Mouse (Mus musculus) urinary bladder, adult 2 months (tissue): Measurements from ENCODE around the gene Ugt1a6a. TPM values are rescaled to one million over a fixed set of nuclear protein-coding genes. Genes with fewer than 3 reads are reported as not detected.
A peak's percentile ranks its signal among the peaks of the same experiment; 100 is the strongest.
"Not testable (repeated sequence)": the region's sequence is repeated elsewhere in the genome, so short reads cannot be mapped to it uniquely, and the experiment has no call there.

Experiments used
- DNase-seq: peaks from one replicate; pipeline ENCODE4 v3.0.0; 2022; ENCODE audit warnings: low spot score
- polyA plus RNA-seq: library from polyadenylated mRNA; depleted of rRNA; stranded (reverse); fragments of >200 nt; gene quantifications from 2 replicates; pipeline ENCODE4 v1.2.3, GENCODE M21; 2012

The Ugt1a6a gene
- polyA plus RNA-seq, 1 experiment = 412 TPM

DNA sequence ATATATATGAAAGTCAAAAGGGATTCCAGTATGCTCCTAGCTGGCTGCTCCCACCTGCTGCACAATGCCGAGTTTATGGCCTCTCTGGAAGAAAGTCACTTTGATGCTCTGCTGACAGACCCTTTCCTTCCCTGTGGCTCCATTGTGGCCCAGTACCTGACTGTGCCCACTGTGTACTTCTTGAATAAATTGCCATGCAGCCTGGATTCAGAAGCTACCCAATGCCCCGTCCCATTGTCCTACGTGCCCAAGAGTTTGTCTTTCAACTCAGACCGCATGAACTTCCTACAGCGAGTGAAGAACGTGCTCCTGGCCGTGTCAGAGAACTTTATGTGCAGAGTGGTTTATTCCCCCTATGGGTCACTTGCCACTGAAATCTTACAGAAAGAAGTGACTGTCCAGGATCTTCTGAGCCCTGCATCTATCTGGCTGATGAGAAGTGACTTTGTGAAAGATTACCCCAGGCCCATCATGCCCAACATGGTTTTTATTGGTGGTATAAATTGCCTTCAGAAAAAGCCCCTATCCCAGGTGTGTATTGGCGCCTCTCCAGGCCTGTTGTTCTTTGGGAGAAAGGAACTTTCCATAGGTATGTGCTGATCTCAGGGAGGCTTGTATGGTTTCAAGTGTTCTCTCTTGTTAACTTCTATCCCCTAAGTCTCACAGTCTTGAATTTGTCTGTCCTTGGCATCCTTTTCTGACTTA, 77.9 kb downstream of the Ugt1a6a start:
- DNase-seq = no peak

DNA sequence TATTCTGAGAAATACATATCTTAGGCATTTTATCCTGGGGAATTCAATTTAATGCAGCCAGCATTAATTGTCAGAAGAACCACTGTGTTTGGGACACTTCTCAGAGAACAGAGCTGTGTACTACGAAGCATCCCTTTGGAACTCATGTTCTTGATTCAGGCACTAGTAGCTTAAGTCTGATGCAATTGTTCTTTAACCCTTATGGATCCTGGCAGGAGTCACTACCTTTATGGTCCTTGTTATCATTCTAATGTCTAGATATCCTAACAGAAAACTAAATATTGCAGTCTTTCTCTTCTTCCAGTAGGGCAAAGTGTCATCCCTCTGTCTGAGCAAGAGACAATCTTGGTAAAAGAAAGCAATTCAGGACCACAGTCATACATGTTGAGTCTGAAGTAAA, 78.5 kb downstream of the Ugt1a6a start:
- no peak for DNase-seq

DNA sequence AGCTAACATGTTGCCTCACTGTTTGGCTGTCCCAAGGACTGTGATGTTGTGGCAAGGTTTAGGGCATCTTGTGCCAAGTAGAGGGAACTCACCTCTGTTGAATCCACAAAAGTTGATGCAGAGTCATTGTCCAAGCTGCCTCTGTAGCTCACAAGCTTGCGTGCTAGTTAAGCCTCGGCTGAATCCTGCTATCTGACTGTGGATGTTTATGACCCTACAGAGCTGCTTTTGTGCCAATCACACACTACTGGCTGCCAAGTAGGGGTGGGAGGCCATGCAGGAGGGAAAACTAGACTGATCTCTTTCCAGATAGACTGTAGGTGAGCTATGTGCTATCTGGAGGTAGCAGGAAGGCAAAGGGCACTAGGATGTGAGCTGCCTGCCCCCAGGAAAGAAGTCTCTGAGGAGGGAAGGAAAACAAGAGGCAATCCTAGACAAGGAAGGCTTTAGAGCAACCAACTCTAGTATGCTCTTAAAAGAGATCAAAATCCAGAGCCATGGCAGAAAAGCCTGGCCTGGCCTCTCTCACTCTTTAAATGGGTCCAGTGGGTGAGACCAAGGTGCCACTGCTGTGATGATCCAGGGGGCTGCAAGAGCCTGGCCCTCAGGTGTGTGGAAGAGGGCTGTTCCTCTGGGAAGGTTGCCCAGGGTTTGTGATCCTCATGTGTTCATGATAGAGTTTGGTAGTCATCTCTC, 79.3 kb downstream of the Ugt1a6a start:
- DNase-seq = no peak

DNA sequence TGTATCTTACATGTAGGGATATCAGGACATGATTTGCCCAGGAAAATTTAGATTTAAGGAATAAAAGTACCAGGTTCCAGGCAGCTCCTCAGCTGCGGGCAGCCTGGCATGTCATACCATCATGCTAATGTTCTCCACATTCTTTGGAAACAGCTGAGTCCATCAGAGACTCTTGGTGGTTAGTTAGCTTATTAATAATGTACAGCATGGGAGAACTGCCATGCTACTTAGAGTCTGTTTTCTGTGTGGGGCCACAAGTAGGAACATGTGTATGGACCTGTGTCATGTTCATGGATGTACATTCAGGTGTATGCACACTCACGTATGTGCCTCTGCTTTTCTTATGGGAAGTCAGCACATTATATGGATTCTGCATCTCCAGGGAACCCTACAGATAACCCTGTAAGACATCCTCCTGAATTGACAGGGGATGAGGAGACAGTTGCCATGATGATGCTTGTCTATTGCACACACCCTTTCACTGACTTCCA, 79.9 kb downstream of the Ugt1a6a start:
- no peak for DNase-seq

DNA sequence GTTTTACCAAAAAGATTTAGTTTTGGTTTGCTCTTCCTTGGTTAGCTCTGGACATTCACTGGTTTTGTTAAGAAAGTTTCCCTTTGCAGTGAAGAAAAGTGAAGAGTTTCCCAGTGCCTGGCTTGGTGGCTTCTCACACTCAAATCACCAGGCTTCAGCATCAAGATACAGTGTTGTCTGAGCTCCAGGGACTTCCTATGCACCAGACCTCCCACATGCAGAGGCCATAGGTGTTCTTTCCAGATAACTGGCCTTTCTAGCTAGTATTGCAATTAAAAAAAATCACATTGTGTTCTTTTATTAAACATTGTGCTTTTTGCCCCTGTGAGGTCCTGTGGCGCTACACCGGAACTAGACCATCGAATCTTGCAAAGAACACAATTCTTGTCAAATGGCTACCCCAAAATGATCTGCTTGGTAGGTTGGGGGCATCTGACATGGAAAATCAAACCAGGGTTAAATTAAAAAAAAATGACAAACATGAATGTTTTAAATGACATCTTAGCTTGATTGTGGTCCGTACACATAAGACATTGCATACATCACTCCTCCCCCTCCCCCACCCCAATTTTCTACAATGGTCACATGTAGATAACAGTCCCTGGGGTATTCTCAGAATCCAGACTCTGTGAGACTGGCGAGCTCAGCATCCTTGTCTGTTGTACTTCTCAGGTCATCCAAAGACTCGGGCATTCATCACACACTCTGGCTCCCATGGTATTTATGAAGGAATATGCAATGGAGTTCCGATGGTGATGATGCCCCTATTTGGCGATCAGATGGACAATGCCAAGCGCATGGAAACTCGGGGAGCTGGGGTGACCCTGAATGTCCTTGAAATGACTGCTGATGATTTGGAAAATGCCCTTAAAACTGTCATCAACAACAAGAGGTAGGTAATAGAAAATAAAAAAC, 81.1 kb downstream of the Ugt1a6a start:
- DNase-seq = no peak

DNA sequence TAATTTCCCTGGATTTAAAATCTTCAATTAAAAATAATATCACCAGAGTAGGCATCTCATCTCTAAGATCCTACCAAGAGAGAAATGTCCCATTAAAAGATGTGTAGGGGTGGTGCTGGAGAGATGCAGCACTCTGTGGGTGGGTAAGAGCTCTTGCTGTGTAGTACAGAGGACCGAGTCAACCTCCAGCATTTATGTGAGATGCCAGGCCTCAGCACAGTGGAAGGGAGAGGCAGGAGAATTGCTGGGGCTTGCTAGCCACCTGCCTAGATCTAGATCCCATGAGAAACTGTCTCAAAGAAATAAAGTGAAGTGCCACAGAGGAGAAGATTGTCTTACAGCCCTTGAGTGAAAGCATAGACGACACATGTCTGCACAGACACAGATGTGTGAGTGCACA, 81.9 kb downstream of the Ugt1a6a start:
- DNase-seq = no peak

DNA sequence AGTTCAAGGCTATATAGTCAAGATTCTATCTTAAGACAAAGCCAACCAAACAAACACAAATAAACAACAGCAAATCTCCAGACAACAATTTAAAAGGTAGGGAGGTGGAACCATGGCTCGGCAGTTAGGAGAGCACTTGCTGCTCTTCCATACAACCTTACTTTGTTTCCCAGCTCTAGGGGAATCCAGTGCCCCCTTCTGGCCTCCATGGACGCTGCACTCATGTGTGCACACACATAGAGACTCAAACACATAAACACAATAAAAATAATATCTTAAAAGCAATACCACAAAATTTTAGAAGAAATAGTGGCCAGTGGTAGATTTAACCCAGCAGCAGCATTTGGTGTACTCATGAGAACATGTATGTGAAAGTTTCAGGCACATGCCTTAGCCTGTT, 82.5 kb downstream of the Ugt1a6a start:
- no peak for DNase-seq

DNA sequence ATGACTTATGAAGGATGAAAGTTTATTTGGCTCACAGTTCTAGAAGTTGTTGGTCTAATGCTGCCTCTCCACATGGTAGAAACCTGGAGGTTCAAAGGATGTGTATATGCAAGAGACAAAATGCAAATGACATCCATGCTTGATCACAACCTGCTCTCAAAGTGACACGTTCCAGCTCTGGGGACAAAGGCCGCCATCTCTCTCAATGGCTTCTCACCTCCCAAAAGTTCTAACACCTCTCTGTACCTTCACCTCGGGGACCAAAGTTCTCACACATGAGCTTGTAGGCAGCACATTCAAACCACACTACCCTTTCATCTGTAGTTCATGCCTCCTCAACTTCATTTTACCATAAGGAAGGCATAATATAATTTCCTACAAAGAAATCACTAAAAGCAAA, 83.0 kb downstream of the Ugt1a6a start:
- DNase-seq = no peak

DNA sequence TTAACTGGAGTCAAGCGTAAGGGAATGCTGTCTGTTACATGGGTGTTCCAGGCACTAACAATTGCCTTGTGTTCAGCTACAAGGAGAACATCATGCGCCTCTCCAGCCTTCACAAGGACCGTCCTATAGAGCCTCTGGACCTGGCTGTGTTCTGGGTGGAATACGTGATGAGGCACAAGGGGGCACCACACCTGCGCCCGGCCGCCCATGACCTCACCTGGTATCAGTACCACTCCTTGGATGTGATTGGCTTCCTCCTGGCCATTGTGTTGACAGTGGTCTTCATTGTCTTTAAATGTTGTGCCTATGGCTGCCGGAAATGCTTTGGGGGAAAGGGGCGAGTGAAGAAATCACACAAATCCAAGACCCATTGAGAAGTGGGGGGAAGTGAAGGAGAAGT, 83.4 kb downstream of the Ugt1a6a start:
- no peak for DNase-seq

DNA sequence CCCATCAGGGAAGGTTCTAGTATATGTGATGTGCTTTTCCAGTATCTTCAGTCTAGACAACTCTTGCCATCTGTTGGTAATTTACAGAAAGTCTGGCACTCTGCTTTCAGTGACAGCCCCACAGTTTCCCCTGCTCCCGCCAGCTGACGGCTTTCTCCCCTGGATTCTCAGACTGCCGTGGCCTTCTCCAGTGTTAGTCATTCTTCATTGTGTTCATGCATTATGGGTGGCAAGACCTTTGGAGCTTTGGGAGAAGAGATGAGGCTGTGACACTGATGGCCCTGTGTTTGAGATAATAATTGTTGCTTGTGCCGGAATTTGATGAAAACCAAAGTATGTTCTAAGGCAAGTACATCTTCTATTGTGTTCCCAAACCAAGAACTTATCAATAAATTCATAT, 84.0 kb downstream of the Ugt1a6a start:
- no peak for DNase-seq

DNA sequence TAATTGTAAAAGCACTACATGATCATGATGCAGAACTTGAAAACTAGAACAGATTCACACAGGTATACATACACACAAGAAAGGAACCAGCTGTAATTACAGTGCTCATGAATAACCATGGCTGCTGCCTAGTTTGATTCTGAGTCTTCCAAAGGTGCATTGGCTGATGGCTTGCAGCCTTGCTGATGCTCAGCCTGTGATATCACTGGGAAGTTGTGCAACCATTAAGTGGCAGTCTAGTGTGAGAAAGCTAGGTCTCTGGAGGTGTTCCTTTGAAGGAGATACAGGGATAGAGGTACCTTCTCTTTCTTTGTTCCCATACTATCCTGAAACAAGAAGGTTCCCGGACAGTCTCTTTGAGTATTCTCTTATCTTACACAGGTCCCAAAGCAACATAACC, 84.4 kb downstream of the Ugt1a6a start:
- no peak for DNase-seq

DNA sequence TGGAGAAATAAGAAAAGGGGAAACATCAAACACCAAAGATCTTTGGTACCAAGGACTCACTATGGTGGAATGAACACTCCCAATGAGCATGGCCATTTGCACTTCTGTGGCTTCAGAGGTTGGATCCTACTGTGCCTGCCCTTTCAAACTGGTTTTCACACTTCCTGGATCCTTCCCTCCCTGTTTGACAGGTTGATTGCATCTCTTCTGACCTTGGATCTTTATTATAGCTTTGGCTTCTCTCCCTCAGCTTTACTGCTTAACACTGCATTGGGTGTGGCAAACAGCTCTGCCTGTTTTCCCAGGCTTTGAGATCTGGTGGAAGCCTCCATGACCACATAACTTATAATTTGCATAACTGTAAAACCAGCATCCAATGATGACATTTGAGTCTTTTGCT, 85.7 kb downstream of the Ugt1a6a start:
- no peak for DNase-seq

DNA sequence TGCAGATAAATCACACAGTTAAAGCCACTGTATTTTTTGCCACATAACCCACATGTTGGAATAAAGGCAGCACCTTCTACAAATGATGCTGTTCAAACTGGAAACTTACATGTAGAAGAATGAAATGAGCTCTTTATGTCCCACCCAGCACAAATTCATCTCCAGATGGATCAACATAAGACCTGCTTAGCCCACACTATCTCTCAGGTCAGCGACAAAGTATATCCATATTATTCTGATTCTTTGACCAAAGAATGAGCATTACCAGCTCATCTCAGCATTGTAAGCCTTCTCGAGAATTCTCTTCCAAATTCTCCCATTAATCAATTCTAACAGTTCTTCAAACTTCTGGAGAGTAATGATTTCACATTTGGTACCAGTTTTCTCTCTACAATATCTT, 87.6 kb downstream of the Ugt1a6a start:
- no peak for DNase-seq

DNA sequence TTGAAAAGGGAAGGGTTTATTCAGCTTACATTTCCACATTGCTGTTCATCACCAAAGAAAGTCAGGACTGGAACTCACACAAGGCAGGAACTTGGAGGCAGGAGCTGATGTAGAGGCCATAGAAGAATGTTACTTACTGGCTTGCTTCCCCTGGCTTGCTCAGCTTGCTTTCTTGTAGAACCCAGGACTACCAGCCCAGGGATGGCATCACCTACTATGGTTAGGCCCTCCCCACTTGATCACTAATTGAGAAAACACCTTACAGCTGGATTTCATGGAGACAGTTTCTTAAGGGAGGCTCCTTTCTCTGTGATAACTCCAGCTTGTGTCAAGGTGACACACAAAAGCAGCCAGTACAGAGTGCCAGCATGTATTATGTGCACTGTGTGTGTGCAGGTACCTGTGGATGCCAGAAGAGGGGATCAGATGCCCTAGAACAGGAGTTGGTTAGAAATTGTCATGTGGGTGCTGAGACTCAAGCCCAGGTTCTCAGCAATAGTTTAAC, 88.5 kb downstream of the Ugt1a6a start:
- not testable (repeated sequence) for DNase-seq

DNA sequence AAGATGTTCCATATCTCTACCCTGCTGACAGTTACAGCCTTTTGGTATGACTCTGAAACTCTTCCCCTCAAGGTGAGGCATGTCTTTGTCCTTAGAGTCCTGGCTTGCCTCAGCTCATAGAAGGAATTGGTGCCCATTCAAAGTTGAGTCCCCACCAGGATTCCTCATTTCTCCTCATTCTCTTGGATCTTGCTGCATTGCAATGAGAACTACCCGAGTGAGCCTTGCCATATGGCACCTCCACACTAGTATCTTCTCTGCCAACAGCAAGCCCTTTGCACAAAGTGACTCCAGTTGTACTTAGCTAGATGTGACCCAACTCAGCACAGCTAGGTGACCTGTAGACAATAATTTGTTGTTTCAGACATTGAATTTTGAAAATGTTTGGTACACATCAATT, 89.0 kb downstream of the Ugt1a6a start:
- DNase-seq = peak; percentile 31

DNA sequence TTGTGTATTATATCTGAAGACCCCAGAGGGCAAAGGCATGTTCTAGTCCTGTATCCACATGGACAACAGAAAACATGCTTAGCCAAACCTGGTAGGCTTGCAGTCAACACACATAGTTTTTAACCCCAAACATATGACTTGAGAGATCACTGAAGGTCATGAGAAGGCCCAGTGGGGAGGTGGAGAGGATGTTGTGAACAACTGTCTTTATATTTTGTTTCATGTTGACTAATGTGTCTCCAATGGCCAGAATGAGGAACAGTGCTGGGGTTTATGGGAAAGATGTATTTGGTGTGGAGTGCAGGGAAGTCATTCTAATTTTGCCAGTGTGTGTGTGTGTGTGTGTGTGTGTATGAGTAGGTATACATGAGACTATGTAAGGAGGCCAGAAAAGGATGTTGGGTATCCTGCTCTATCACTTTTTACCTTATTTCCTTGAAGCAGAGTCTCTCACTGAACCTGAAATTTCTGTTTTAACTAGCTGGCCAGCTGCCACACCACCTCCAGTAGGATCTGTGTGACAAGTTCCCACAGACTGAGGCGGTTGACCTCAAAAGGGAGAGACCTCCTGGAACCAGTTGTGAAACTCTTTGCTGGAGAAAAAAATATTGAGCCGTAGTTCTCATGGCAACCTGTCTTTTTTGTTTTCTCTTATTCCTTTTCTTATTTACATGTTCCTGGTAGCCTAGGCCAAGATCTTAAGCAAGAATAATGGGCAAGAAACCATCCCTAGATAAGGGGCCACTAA, 89.6 kb downstream of the Ugt1a6a start:
- DNase-seq = peak; percentile 48

DNA sequence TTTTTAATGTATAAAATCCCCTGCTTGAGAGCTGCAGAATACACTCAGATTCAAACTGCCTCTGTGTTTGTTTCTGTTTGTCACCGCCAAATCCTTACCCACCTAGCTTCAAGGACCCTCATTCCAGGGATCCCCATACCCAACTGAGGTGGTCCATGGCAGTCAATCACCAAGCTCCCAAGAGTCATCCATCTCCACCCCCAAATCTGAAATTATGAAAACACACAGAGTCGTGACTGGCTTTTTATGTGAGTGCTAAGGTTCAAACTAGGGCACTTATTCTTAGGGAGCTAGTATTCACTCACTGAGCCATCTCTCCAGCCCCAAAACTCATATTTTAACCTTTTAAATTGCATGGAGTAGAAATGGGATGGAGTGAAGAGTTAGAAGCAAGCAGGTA, 90.7 kb downstream of the Ugt1a6a start:
- not testable (repeated sequence) for DNase-seq

DNA sequence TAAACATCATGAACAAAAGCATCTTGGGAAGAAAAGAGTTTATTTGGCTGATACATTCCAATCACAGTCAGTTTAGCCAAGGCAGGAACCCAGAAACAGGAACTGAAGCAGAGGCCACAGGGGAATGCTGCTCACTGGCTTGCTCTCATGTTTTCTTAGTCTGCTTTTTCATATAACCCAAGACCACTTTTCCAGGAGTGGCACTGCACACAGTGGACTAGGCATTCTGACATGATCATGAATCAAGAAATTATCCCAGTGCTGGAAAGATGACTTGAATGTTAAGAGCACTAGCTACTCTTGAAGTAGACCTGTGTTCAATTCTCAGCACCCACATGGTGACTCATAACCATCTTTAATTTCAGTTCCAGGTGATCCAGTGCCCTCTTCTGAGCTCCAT, 91.1 kb downstream of the Ugt1a6a start:
- DNase-seq = no peak

DNA sequence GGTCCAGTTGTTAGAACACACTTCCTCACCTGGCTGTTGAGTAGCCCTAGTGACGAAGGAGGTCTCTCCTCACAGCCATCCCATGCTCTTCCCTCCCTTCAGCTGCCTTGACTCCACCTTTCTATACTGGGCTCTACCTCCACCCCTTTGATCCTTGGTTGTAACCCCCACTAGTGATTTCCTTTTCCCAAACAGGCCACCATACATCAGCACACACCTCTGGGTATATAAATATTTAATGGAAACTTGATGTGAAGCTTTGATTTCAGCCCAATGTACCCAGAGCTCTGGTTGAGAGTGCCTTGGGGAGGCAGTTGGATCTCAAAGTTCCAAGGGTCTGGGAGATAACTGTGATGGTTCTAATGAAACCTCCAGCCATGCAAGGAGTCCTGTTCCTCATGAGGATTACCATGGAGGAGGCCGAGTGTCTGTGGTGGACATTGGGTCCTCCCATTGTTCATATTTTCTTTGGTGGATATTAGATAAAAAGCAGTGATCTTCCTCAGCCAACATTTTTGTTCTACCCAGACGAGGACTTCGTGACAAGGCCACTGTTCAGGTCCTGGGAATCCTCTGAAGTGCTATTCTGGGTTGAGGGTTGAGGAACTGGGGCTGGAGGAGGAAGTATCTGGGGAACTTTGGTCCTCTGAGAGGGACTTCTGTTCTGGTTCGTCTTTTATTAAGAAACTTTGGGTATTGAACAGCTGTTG, 92.2 kb downstream of the Ugt1a6a start, which contains the start of gene Mroh2a:
Gene Mroh2a, plus strand, starts transcription at position 317 of the 710 bp plus-strand sequence.
- DNase-seq = no peak

DNA sequence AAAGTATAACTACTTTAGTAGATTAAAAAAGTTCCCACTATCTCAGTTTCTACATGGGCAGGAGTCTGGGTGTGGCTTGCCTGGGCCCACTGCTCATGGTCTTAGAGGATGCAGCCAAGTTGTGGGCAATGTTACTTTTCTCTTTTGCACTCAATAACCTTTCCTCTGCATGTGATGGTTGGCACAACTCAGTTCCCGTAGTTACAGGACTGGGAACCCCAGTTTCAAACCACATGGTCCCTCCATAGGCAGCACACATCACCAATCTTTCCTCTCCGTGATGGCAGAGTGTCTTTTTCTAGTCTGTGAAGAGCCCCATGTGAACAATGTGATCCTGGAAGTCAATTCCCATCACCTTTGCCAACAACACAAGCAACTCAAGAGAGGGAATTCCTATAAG, 92.9 kb downstream of the Ugt1a6a start:
- no peak for DNase-seq

DNA sequence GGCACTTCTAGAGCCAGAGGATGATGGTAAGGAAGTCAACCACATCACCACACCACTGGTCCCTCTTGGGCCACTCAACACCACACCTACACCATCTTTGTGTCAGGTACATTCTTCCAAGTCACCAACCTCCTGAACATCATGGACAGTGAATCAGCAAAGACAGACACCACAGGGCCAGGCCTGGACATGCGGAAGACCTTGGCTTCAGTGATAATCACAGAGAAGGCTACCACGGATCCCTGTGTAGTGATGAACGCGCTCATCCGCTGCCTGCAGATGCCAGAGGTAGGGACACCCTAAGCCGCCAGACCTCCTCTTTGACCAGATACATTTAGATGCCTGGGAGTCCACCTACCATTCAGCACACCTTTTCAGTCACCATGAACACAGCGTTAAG, 93.5 kb downstream of the Ugt1a6a start:
- peak; percentile 41 for DNase-seq
